Mouse (Mus musculus): ENCODE results near the gene Nup133. TPM values are rescaled to one million over a fixed set of nuclear protein-coding genes. Genes with fewer than 3 reads are reported as not detected.
A peak's percentile ranks its signal among the peaks of the same experiment; 100 is the strongest.
"Not testable (repeated sequence)": the region's sequence is repeated elsewhere in the genome, so short reads cannot be mapped to it uniquely, and the experiment has no call there.

Nup133 gene
- total RNA-seq, 1 experiment from 2014 or later: 26.6 TPM

GRCm38 (mm10) chr8:123960556-123960955 lies 11.5 kb upstream of the Nup133 start:
- ATAC-seq (replicated peaks in 1 of 2; ENCODE audit: insufficient read depth in 1 of 2, low FRiP score in 2 of 2, low TSS enrichment in 1 of 2, low read depth in 1 of 2, poor library complexity in 2 of 2, severe bottlenecking in 2 of 2): not testable (repeated sequence)

DNA sequence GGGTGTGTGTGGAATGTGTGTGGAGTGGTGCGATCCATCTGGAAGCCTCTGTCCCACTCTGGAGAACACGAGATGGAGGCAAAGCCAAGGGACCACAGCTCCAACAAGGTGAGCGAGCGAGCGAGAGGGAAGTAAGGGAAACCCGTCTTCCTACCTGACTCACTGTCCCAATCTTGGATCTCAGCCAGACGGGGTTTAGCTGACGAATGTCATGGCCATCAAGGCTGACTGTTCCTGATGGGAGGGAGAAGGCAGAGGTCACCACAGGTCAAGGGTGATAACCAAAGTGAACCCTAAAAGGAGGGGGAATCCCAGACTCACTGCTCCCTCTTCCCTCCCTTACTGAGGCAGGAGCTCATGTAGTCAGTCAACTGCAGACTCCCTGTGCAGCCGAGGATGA lies 11.0 kb upstream of the Nup133 start:
- no peak for ATAC-seq (replicated peaks in 1 of 2; ENCODE audit: insufficient read depth in 1 of 2, low FRiP score in 2 of 2, low TSS enrichment in 1 of 2, low read depth in 1 of 2, poor library complexity in 2 of 2, severe bottlenecking in 2 of 2)

GRCm38 (mm10) chr8:123959473-123959872 lies 10.4 kb upstream of the Nup133 start:
- peak in 1 of 2 experiments; percentile 37; a peak in 1 of 4 replicates for ATAC-seq (replicated peaks in 1 of 2; ENCODE audit: insufficient read depth in 1 of 2, low FRiP score in 2 of 2, low TSS enrichment in 1 of 2, low read depth in 1 of 2, poor library complexity in 2 of 2, severe bottlenecking in 2 of 2)

GRCm38 (mm10) chr8:123958130-123958529 lies 9.1 kb upstream of the Nup133 start:
- no peak for ATAC-seq (replicated peaks in 1 of 2; ENCODE audit: insufficient read depth in 1 of 2, low FRiP score in 2 of 2, low TSS enrichment in 1 of 2, low read depth in 1 of 2, poor library complexity in 2 of 2, severe bottlenecking in 2 of 2)

DNA sequence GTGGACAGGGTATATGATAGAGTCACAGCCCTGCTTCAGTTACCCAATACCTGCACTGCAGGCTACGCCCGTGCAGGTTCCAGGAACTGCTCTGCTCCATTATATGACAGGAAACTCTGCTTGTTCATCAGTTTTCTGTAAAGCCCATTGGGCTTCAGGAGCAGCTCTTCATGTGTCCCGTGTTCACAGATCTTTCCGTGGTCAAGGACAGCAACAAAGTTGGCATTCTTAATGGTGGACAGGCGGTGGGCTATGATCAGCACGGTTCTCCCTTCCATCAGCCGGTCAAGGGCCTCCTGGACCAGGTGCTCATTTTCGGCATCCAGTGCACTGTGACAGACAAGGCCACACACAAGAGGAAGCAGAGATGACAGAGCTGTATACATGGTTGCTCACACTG lies 5.2 kb upstream of the Nup133 start:
- ATAC-seq (replicated peaks in 1 of 2; ENCODE audit: insufficient read depth in 1 of 2, low FRiP score in 2 of 2, low TSS enrichment in 1 of 2, low read depth in 1 of 2, poor library complexity in 2 of 2, severe bottlenecking in 2 of 2): no peak

DNA sequence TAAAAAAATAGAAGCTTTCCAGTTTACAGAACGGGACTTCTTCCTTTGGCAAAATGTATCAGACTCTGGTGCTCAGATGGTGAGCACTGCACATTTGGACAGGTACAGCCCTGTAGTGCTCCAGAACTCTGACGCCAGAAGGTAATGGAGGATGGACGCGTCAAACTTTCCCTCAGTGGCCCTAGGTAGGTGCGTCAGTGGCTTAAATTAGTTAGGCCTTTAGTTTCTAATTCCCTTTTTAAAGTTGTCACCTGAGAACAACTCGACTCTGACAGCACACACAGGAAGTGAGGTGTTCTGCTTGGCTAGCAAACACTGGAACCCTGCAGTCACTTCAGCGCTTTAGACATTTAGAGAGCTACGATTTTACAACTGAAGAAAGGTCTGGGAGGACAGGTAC lies 4.6 kb upstream of the Nup133 start:
- ATAC-seq (replicated peaks in 1 of 2; ENCODE audit: insufficient read depth in 1 of 2, low FRiP score in 2 of 2, low TSS enrichment in 1 of 2, low read depth in 1 of 2, poor library complexity in 2 of 2, severe bottlenecking in 2 of 2): no peak

DNA sequence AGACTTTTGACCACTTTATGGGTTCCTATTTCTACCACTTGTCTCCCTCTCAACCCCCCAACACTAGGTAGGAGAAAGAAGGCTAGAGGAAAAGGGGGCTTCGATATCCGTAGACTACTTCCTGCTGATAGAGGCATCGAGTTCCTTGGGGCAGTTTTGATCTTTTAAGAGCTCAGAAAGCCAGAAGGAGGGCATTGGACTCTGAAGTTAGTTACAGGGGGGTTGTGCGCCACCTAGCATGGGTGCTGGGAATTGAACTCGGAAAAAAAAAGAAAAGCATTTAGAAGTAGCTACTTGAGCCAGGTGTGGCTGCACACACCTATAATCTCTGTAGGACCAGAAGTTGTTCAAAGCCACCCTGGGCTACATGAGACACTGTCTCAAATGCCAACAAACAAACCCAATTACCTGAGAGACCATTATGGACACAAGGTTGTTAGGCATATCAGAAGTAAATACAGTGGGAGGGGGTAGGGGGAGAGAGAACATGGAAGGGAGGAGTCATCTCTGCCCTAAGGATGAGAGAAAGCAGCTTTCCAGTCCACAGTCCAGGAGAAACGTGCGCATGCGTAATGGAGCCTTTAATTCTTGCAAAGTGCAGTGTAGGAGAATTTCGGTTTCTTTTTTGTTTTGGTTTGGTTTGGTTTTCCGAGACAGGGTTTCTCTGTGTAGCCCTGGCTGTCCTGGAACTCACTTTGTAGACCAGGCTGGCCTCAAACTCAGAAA lies 1.2 kb upstream of the Nup133 start:
- ATAC-seq (replicated peaks in 1 of 2; ENCODE audit: insufficient read depth in 1 of 2, low FRiP score in 2 of 2, low TSS enrichment in 1 of 2, low read depth in 1 of 2, poor library complexity in 2 of 2, severe bottlenecking in 2 of 2): peak; percentile 61 to 83

GRCm38 (mm10) chr8:123949686-123949986 lies 571 bp upstream of the Nup133 start:
- ATAC-seq (replicated peaks in 1 of 2; ENCODE audit: insufficient read depth in 1 of 2, low FRiP score in 2 of 2, low TSS enrichment in 1 of 2, low read depth in 1 of 2, poor library complexity in 2 of 2, severe bottlenecking in 2 of 2): no peak; a peak in 1 of 4 replicates

DNA sequence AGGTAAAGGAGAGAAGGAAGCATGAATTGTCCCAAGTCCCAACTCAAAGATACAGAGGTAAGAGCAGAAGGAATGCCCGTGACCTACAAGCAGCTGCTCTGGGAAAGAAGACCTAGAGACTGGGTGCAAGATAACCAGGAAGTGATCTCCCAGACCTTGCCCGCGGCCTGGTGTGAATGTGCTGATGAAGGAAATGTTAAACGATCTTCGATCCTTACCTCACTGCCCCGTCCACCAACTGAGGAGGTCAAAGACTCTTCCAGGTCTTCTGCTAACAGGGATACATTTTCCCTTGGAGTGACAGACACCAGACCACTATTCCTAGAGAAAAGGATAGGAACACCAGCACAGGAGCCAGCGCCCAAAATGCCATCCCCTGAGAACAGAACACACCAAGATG lies 20.0 kb downstream of the Nup133 start:
- no peak for ATAC-seq (replicated peaks in 1 of 2; ENCODE audit: insufficient read depth in 1 of 2, low FRiP score in 2 of 2, low TSS enrichment in 1 of 2, low read depth in 1 of 2, poor library complexity in 2 of 2, severe bottlenecking in 2 of 2)

- no peak for ATAC-seq (replicated peaks in 1 of 2; ENCODE audit: insufficient read depth in 1 of 2, low FRiP score in 2 of 2, low TSS enrichment in 1 of 2, low read depth in 1 of 2, poor library complexity in 2 of 2, severe bottlenecking in 2 of 2)
Observed at GRCm38 (mm10) chr8:123925671-123926070, 23.4 kb downstream of the Nup133 start.

DNA sequence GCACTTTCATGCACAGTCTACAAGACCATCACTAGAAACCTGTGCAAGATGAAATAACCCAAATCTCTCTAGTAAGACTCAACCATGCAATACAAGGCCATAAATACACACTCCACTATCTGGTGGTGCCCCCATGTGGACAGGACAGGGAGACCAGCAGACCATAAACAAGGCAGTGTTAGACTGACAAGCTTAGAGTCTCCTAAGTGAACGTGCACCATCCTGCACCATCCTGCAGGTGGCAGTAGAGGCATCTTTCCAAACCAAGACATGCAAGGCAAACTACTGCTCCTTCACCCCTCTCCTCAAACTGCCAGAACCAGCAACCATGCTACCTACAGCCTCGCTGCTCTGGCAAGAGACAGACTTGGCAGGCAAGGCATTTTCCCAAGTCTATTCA lies 24.3 kb downstream of the Nup133 start:
- peak; percentile 93 to 96 for ATAC-seq (replicated peaks in 1 of 2; ENCODE audit: insufficient read depth in 1 of 2, low FRiP score in 2 of 2, low TSS enrichment in 1 of 2, low read depth in 1 of 2, poor library complexity in 2 of 2, severe bottlenecking in 2 of 2)

- ATAC-seq (replicated peaks in 1 of 2; ENCODE audit: insufficient read depth in 1 of 2, low FRiP score in 2 of 2, low TSS enrichment in 1 of 2, low read depth in 1 of 2, poor library complexity in 2 of 2, severe bottlenecking in 2 of 2): no peak
Observed at GRCm38 (mm10) chr8:123914635-123915034, 34.4 kb downstream of the Nup133 start.

DNA sequence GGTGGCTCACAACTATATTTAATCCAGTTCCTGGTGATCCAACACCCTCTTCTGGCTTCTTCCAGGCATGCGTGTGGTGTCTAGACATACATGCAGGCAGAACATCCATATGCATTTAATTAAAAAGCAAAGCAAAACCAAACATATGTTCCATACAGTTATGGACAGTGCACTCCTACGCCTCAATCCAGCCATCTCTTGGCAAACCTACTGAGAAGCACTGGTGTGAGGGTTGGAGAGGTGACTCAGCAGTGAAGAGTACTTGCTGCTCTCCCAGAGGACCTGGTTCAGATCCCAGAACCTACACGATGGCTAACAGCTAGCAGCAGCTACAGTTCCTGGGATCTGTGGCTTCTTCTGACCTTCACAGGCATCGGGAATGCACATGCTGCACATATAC lies 36.8 kb downstream of the Nup133 start:
- ATAC-seq (replicated peaks in 1 of 2; ENCODE audit: insufficient read depth in 1 of 2, low FRiP score in 2 of 2, low TSS enrichment in 1 of 2, low read depth in 1 of 2, poor library complexity in 2 of 2, severe bottlenecking in 2 of 2): no peak

DNA sequence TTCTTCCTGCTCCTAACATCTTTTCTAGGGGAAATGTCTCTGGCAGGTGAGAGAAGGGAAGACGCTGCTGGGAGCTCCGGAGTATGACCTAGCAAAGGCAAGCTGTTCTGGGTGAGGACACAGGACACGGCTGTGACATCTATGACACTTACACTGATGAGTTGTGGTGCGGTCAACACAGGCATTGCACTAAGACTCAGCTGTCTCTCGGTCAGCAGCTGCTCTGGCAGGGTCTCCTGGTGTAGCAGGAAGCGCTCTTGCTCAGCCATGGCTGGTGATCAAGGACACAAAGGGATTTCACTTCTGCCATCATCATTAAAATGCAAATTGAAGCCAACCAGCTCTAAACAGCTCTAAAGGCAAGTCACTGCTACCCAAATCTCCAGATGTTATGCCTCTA lies 41.5 kb downstream of the Nup133 start:
- no peak for ATAC-seq (replicated peaks in 1 of 2; ENCODE audit: insufficient read depth in 1 of 2, low FRiP score in 2 of 2, low TSS enrichment in 1 of 2, low read depth in 1 of 2, poor library complexity in 2 of 2, severe bottlenecking in 2 of 2)

DNA sequence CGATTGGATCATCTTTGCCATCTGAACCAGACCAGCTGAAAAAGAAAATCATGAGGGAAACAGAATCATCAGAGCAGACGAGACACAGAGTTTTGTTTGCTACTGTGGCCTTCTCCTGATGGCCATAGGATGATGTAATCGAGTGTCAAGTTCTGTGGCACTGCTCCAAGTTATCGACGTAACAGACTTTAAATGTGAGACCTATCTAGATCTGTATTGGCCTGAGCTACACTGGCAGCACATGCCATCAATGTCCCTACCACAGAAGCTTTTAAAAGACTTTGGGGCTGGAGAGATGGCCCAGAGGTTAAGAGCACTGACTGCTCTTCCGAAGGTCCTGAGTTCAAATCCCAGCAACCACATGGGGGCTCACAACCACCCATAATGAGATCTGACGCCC lies 46.4 kb downstream of the Nup133 start:
- no peak for ATAC-seq (replicated peaks in 1 of 2; ENCODE audit: insufficient read depth in 1 of 2, low FRiP score in 2 of 2, low TSS enrichment in 1 of 2, low read depth in 1 of 2, poor library complexity in 2 of 2, severe bottlenecking in 2 of 2)

GRCm38 (mm10) chr8:123899366-123899765 lies 49.7 kb downstream of the Nup133 start:
- no peak for ATAC-seq (replicated peaks in 1 of 2; ENCODE audit: insufficient read depth in 1 of 2, low FRiP score in 2 of 2, low TSS enrichment in 1 of 2, low read depth in 1 of 2, poor library complexity in 2 of 2, severe bottlenecking in 2 of 2)

DNA sequence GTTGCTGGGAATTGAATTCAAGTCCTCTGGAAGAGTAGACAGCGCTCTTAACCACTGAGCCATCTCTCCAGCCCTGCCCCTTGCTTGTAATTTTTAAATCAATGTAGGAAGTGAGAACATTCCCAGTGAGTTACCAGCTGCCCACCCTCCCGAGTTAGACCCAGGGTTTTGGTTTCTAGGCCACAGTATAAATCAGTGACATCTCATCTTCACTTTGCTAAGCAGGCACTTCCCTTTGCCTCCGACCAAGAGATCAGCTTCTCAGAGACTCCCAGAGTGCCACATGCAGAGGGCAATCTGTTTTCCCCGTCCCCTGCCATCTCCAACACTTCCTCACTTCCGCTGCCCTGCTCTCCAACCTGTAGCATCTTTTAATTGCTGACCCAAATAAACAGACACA lies 50.5 kb downstream of the Nup133 start:
- no peak for ATAC-seq (replicated peaks in 1 of 2; ENCODE audit: insufficient read depth in 1 of 2, low FRiP score in 2 of 2, low TSS enrichment in 1 of 2, low read depth in 1 of 2, poor library complexity in 2 of 2, severe bottlenecking in 2 of 2)

GRCm38 (mm10) chr8:123896774-123897173 lies 52.3 kb downstream of the Nup133 start:
- ATAC-seq (replicated peaks in 1 of 2; ENCODE audit: insufficient read depth in 1 of 2, low FRiP score in 2 of 2, low TSS enrichment in 1 of 2, low read depth in 1 of 2, poor library complexity in 2 of 2, severe bottlenecking in 2 of 2): no peak

- no peak for ATAC-seq (replicated peaks in 1 of 2; ENCODE audit: insufficient read depth in 1 of 2, low FRiP score in 2 of 2, low TSS enrichment in 1 of 2, low read depth in 1 of 2, poor library complexity in 2 of 2, severe bottlenecking in 2 of 2)
Observed at GRCm38 (mm10) chr8:123896366-123896761, 52.7 kb downstream of the Nup133 start.

All from hematopoietic stem cell, adult 5-6 weeks (primary cell).